Mouse (Mus musculus): ENCODE measurements around the gene Gpc2. TPM values are rescaled to one million over a fixed set of nuclear protein-coding genes. Genes with fewer than 3 reads are reported as not detected.

Gene Gpc2
- total RNA-seq (2021) = 1.1 and 1.3 TPM in 2 replicates
- long read RNA-seq, experiment 1 = 0 reads
- long read RNA-seq, experiment 2, partial matches to known transcripts = 0 of 1 reads
- long read RNA-seq, experiment 2, other reads (novel, unspliced or antisense) = 1 of 1 reads

- DNase-seq = peak; percentile 91
These were observed at the start of gene Gpc2, which contains the start of the genes Gm43720 and Stag3 for GRCm38 (mm10) chr5:138279585-138280424. Gpc2 (minus strand) TSS chr5:138280005. Gm43720 (minus strand) TSS chr5:138279958. Stag3 (plus strand) TSS chr5:138280240.

DNA sequence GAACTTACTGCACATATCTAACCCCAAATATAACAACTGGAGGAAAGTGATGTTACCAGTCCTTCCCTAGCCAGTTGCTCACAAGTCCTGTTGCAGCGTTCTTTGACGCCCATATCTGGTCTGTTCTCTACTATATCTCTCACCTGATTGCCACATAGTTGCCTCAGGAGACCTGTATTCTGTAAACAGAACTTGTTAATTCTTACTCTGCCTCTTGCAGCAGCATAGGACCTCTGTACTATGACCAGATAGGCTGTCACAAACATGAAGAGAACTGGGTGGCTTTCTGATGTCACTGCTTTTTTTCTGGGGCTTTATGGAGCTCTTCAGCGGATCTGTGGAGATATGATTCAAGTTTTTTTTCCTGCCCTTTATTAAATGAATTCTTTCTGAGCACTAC lies 33.0 kb upstream of the Gpc2 start:
- DNase-seq = no peak

DNA sequence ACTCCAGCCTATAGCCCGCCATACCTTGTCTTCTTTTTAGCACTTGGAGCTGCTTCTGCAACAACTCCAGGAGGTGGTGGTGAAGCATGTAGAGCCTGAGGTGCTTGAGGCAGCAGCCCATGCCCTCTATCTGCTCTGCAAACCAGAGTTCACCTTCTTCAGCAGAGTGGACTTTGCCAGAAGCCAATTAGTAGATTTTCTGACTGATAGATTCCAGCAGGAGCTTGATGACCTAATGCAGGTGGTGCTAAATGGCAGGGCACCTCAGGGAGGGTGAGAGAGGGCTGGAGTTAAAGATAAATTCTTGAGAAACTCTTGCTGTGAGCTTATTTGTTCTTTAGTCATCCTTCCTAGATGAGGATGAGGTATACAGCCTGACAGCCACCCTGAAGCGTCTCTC lies 19.8 kb upstream of the Gpc2 start:
- no peak for DNase-seq

GRCm38 (mm10) chr5:138294158-138294557 lies 14.4 kb upstream of the Gpc2 start:
- no peak for DNase-seq

DNA sequence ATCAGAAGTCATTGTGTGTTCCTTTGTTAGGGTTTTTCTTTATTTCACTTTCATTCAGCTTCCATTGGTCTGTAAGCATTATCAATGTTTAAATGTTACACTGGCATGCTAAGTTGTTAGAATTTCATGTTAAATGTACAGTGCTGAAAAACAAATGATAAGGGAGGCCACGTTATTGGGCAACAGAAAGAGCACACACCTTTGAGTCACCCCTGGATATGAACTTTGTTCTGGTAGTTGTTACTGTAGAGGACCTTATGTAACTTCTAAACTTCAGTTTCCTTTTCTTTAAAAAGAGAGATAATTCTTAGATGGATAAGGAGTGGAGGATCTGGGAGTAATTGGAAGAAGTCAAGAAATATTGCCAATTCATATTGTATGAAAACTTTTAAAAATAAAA lies 11.8 kb upstream of the Gpc2 start:
- no peak for DNase-seq

- no peak for DNase-seq
These were observed 8.1 kb upstream of the Gpc2 start for GRCm38 (mm10) chr5:138287861-138288260.

DNA sequence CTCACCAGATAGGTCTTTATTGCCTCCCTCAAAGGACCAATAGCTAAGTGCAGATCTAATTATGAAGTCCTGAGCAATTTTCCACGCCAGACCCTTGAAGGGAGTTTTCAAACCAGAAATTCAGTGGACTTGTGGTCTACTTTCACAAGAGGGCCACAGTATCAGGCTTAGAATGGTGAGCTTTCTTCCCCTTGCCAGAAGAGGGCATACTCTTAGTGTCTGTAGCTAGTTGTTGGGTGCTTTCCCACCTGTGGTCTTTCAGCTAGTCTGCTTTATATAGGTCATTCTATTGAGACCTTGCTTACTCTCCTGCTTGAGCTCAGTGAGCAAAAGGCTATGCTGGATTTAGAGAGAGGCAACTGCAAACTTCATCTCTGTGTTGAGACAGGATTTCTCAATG lies 3.7 kb upstream of the Gpc2 start:
- no peak for DNase-seq

DNA sequence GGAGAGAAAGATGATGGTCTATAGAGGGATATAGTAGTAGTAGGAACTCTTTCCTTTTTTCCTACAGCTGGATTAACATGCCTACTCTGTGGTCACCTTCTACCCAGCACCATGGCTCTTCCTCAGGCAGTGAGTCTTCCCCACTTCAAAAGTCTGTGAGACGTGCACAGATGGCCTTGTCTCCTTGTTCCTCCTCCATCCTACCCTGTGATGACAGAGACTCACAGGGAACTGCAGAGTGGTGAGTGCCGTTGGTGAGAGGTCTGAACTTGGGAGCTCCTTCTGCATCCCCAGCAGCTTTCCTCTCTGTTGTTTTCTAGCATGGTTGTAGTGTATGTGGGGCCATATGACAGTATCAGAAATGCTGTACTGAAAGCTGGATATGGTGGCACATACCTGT lies 2.0 kb upstream of the Gpc2 start:
- DNase-seq = no peak

- DNase-seq = no peak
These were observed 1.0 kb upstream of the Gpc2 start for GRCm38 (mm10) chr5:138280829-138281228.

DNA sequence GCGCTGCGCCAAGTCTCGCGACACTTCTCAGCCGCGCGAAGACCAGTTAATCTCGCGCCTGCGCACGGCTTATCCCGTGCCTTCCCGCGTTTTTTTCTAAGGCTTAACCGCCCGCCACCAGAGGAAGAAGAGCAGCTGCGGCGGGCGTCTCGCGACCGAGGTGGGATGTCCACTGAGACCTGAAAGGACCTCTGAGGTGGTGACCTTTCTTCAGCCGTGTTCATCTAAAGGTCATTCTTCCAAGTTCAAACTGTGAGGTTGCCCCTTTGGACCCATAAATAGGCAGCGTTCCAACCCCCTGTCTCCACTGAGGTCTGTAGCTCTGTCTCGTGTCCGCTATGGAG lies 592 bp upstream of the Gpc2 start:
- no peak for DNase-seq

DNA sequence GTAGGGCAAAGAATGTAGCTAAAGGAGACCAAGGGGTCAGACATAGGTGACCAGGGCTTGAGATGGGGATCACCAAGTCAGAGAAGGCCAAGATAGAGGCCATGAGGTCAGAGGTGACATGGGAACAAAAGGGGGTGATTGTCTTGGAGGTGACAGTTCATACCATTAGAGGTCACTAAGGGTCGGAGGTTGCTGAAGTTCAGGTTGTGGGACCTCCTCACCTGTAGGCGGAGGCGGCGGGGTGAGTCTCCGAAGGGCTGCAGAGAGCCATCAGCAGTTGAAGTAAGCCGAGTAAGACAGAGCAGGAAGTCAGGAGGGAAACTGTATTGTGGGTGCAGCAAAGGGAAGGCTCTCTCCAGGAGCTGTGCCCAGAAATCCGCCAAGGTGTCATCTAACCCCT lies 1.8 kb downstream of the Gpc2 start:
- DNase-seq = no peak

DNA sequence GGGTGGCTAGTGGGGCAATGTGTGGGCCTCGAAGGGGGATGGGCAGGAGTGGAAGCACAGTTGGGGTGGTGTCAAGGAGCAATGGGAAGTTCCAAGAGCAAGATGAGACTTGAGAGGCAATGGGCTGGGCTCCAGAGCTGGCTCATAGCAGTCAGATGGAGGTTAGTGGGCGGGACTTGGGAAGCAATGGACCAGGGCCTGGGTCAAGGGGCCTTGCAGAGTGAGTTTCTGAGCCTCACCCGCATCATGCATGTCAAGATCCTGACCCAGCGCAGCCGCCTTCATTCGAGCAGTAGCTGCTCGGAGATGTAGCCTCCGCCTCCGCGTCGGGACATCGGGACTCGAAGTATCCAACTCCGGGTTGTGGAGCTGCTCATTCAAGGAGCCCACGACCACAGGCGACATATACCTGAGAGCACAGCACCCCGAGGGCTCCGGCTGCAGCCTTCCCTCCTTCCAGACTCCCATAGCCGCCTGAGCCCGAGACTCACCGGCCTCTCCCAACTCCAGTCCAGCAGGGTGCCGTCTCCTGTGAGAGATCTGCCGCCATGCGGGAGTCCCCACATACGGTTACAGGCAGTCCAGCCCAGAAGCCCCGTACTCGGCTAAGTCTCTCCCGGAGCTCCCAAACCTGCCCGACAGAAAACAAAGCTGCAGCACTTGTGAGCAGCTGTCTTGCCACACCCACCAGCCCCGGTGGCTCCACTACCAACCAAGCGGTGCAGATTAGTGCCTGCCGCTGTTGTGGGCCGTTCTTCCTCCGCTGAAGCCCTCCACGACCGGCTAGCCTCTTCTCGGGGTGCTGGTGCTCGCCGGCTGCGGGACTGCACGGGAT lies 4.4 kb downstream of the Gpc2 start:
- DNase-seq = no peak

DNA sequence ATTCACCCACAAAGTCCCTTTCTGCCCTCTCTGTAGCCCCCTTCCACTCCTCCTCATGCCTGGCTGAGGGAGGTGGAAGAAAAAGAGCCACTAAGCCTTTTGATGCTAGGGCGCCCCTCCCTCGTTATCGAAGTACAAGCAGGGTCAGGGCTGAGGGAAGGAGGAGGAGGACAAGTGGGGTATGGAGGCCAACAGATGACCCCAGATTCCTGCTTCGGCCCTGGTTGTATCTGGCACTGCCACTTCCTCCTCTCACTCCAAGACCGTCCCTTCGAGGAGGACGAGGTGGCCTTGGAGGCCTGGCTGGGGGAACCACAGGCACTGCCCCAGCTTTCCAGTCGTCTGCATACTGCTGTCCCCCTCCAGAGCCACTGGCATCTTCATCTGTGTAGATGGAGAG lies 5.6 kb downstream of the Gpc2 start:
- no peak for DNase-seq

- no peak for DNase-seq
These were observed 7.3 kb downstream of the Gpc2 start, which contains the start of gene Gal3st4 for GRCm38 (mm10) chr5:138272409-138272923. Gal3st4 (minus strand) TSS chr5:138272840.

DNA sequence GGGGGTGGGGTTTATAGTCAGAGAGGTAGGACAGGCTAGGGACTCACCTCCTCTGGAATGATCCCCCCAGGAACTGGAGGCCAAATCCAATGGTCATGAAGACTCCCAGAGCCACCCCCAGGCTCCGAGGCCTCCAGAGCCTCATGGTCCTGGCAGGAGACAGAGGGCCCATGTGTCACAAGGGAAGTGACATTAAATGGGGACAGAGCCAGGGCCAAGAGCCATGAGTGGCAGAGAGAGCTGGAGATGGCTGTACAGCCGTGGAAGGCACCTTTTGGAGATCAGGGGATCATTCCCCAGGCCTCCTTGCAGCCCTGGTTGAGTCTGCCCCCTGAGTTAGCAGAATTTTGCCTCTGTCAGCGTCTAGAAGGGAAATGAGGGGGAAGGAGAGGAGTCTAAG lies 8.6 kb downstream of the Gpc2 start:
- peak; percentile 54 for DNase-seq

DNA sequence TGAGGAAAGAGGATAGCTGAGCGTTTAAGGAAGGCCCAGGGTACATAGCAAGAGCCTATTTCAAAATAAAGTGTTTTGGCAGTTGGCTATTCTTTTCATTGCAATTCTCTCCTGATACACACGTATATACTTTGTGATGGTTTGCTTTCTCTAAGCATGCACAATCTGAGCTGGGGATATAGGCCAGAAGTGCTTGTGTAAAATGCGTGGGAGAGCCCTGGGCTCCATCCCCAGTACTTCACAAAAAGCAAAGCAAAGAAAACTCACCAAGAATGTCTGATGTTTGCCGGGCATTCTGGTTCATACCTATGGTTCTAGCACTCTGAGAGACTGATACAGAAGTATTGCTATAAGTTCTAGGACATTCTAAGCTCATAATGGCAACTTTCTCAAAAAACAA lies 10.8 kb downstream of the Gpc2 start:
- DNase-seq = no peak

GRCm38 (mm10) chr5:138267114-138267513 lies 12.7 kb downstream of the Gpc2 start:
- no peak for DNase-seq

GRCm38 (mm10) chr5:138265712-138266111 lies 14.1 kb downstream of the Gpc2 start:
- no peak for DNase-seq

- no peak for DNase-seq
These were observed 15.6 kb downstream of the Gpc2 start for GRCm38 (mm10) chr5:138264207-138264578.

DNA sequence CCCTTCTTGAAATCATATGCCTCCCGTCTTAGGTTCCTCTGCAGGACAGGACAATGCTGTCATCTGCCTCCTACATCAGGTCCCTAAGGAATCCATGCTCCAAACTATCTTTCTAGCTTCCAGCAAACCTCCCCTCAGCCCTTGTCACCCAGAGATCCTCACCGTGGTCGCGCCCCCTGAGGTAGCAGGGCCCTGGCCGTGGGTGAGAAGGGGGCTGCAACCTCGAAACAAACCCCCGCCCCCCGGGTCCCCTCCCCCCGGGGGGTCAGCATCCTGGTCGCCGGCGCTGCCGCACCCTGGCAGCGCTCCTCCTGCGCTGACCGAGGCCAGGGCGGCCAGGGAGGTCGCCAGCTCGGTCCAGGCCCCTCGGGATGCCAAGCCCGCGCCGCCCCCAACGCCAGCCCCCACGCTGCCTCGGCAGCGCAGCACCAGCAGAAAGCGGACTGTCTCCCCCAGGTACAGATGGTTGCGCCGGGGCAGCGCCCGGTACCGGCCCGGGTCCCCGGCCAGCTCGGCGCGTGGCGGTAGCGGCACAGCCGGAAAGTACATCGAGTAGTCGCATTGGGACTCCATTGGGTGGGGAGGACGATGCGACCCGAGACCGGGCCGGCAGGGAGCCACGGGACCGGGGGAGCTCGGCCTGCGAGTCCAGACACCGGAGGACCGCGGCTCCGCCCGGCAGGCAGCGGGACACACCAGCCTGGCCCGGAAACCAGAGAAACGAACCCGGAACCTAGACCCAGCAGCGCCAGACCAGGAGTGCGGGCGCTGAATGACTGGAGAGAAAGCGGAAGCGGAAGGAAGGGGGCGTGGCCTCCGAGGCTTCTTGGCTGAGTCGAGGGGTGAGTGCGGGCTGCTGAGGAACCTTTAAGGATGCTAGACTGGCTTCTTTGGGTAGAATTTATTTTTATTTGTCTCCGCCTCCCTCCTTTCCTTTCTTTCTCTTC lies 16.3 kb downstream of the Gpc2 start, which contains the start of gene BC037034:
Gene BC037034 (minus strand): TSS at position 774 of the 947 bp plus-strand sequence.
- peak; percentile 96 for DNase-seq

GRCm38 (mm10) chr5:138262582-138263240 lies 17.1 kb downstream of the Gpc2 start:
- DNase-seq = no peak
